Mouse (Mus musculus) bone marrow, adult 2 months (tissue): ENCODE results near the gene Gm12184.

Source experiments
- CTCF ChIP-seq: fragments of 200-500 bp; IDR thresholded peaks from 2 replicates; pipeline ENCODE4 v1.5.1; 2011; ENCODE audit warnings: low read length, control low read depth; ENCODE audit not compliant: control insufficient read depth, insufficient read depth
- POLR2A ChIP-seq: fragments of 200-500 bp; IDR thresholded peaks from 2 replicates; pipeline ENCODE4 v1.6.1; 2011; ENCODE audit warnings: low read depth, mild to moderate bottlenecking, control low read depth, low read length, borderline replicate concordance; ENCODE audit not compliant: control insufficient read depth

- TF ChIP-seq CTCF (no peak), POLR2A (no peak)
Measured at GRCm38 (mm10) chr11:48833078-48833730, 6.7 kb upstream of the Gm12184 start.
